Mouse (Mus musculus) retina, embryonic 14.5 days (tissue): ENCODE results near the gene Mrpl4.

Experiments used
- DNase-seq: peaks from one replicate; pipeline ENCODE4 v3.0.0-alpha.2; 2015; ENCODE audit warnings: low spot score

The Mrpl4 gene

GRCm38 (mm10) chr9:21002627-21003551 is at the start of gene Mrpl4:
TSS of gene Mrpl4 (plus strand) at chr9:21002738.
- peak; percentile 87 for DNase-seq

DNA sequence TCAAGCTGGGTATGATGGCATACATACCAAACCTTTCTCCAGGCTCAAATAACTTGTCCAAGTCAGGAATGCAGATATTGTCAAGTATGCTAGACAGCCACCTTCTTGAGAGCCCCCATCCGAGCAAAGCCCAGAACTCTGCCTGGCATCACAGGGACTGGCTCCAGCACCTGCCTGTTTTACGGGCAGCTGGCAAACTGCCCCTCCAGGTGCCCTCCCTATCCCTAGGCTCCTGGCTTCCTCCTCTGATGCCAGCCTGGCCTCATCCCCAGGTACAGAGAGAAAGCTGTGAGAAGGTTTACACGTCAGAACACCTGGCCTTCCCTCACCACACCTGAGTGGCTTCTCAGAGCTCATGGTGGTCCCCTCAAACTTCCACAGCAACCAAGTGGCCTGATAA is 45.5 kb upstream of the Mrpl4 start:
- DNase-seq, result no peak

- DNase-seq, result no peak
Observed at GRCm38 (mm10) chr9:20959430-20959938, 43.1 kb upstream of the Mrpl4 start, which contains the start of gene Dnmt1. TSS of gene Dnmt1 (minus strand) at chr9:20959888.

GRCm38 (mm10) chr9:20961557-20961956 is 41.0 kb upstream of the Mrpl4 start:
- DNase-seq, result no peak

GRCm38 (mm10) chr9:20965606-20966005 is 36.9 kb upstream of the Mrpl4 start:
- DNase-seq, result no peak

- DNase-seq, result no peak
Observed at GRCm38 (mm10) chr9:20966008-20966407, 36.5 kb upstream of the Mrpl4 start.

DNA sequence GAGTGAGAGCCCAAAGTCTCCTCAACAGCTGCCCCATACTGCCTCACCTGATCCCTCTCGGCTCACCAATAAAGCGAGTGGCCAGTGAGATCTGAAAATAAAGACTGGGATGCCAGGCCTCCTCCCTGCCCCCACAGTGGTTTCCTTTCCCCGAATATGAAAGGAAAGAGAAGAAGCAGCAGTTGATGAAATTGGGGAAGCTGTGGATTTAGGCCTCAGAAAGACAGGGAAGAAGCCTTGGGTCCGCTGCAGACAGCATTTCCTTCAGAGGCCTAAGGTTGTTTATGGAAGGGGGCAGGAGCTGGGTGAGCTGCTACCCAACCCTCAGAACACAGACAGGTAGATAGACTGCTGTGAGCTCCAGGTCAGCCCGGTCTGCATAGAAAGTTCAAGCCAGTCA is 35.8 kb upstream of the Mrpl4 start:
- no peak for DNase-seq

DNA sequence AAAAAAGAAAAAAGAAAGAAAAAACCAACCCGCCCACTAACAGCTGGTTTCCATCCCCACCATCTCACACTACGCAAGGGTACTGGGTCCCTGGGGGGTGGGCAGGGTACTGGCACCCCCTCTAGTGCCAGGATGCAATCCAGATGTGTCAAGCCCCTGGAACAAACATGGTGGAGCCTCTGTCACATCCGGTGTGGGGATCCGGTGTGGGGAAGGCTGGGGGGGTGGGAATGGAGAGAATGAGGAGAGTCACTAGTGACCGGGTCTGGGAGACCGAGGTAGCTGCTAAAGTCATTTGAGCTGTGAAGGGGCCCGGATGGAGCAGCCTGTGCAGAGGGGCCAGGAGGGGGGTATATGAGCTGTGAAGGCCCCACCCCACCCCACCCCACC is 30.8 kb upstream of the Mrpl4 start:
- DNase-seq, result no peak

GRCm38 (mm10) chr9:20972141-20972992 is 30.2 kb upstream of the Mrpl4 start:
- DNase-seq, result peak; percentile 40

DNA sequence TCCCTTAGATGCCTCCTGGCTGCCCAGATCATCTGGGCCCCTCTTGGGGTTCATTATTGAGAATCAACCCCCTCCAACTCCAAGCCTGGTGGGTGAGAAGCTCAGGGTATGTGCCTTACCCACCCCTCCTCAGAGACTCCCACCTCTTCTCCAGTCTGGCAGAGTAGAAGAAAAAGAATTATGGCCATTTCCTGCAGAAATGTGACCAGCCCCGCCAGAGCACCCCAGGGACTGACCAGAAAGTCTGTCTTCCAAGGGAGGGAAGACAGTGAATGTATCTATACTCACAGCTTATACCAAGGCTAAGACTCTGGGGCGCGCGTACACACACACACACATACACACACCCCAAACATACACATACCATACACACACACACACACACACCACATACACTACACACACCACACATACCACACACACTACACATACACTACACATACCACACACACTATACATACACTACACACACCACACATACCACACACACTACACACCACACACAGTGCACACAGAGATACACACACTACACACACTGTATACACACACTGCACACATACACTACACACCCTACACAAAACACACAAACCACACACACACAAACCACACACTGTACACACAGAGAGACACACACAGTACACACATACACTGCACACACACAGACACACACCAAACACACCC is 29.4 kb upstream of the Mrpl4 start:
- DNase-seq, result no peak

- DNase-seq, result no peak
Observed at GRCm38 (mm10) chr9:20973682-20974075, 28.9 kb upstream of the Mrpl4 start.

- peak; percentile 67 for DNase-seq
Observed at GRCm38 (mm10) chr9:20975431-20976215, 26.9 kb upstream of the Mrpl4 start.

DNA sequence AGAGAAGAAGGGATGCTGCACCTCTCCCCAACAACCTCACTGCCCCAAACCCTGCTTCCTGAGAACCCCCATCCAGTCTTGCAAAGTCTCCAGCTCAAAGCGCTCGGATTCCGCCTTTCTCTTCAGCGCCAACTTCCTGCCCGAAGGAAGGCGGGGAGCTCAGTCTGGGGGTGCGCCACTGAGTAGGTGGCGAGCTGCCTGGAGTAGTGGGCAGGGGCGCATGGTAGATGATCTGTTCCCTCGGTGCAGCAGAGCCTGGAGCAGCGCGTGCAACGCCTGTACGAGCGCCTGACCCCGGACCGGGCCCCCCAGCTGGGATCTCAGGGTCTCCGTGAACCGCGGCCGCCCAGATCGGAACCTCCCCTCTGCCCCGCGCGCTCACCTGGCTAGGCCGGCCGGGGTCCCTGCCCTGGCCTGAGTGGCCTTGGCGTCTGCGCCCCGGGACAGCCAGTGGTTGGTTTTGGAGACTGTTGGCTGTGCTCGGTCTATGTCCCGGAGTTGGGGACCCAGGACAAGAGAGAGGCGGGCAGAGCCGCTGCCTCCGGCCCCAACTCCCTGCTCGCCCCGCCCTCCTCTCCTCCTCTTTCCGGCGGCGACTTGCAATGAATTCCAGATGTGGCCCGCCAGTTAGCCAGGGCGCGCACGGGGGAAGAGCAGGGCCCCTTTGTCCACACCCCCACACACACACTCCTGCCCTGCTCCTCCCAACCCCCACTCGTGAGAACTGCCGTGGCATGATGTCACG is 26.1 kb upstream of the Mrpl4 start, which contains the start of gene S1pr2:
S1pr2 (minus strand) TSS at position 566 of the 745 bp plus-strand sequence.
- peak; percentile 73 for DNase-seq

DNA sequence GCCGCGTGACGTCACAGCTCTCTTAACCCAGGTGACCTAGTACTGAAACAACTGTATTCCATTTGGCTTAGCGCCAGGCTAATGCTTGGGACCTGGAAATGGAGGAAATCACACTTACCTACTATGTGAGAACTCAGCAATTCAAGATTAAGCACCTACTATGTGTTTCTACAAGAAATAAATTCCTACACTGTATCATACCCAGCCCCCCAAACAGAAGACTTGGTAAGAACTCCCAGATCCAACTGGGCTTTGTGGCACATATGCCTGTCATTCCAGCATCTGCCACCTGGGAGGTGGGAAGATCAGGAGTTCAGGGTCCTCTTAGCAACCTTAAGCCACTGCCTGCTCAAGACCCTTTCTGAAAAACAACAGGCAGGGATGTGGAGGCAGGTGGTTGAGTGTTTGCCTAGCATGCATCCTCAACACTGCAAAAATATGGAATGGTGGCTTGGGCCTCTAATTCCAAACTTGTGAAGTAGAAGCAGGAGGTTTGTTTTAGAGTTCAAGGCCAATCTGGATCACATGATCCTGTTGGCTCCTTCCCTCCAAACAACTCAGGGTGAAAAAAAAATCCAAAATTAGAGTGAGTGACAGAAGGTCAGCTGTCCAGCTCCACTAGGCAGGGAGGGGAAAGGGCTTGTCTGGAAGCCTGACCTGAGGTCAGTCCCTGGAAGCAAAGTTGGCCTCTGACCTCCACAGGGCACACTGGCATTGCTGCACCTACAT is 25.4 kb upstream of the Mrpl4 start:
- DNase-seq, result no peak

GRCm38 (mm10) chr9:20978409-20979095 is 24.0 kb upstream of the Mrpl4 start:
- no peak for DNase-seq

DNA sequence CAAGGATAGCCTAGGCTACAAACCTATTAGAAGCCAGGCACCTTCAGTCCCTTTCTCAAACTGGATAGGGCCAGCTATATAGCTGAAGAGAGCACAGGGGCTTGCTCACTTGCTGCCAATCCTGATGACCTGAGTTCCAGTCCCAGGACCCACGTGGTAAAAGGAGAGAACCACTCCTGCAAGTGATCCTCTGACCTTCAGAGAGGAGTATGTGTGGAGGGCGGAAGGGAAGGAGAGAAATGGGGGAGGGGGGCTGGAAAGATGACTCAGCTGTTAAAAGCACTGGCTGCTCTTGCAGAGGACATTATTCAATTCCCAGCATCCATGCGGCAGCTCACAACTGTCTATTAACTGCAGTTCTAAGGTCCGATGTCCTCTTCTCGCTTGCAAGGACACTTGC is 23.4 kb upstream of the Mrpl4 start:
- DNase-seq, result no peak

DNA sequence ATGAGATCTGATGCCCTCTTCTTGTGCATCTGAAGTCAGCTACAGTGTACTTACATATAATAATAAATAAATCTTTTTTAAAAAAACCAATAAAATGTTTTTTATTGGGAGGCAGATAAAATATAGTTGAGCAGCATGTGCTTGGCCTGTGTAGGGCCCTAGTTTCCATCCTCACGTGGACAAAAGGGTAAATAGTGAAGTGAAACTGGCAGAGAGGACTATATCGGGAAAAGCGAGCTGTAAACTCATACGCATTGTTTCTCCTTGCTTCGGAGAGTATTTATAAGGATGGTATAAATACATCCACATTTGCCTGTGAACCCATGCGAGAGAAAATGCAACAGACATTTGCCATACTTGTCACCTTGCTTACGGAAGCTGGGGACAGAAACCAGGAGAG is 22.8 kb upstream of the Mrpl4 start:
- DNase-seq, result no peak

GRCm38 (mm10) chr9:20982171-20982570 is 20.4 kb upstream of the Mrpl4 start:
- no peak for DNase-seq

- DNase-seq, result no peak
Observed at GRCm38 (mm10) chr9:20983169-20983568, 19.4 kb upstream of the Mrpl4 start.
